Mouse (Mus musculus) lung, postnatal 0 days (tissue): ENCODE measurements around the gene Itga9.

Source experiments
- CTCF ChIP-seq: IDR thresholded peaks from 2 replicates; pipeline ENCODE4 v1.5.1; 2016; ENCODE audit warnings: antibody characterized with exemption, mild to moderate bottlenecking
- EP300 ChIP-seq: IDR thresholded peaks from 2 replicates; pipeline ENCODE4 v1.6.1; 2016; ENCODE audit warnings: antibody characterized with exemption, mild to moderate bottlenecking, control low read depth

GRCm38 (mm10) chr9:118737601-118738137 is 131.2 kb downstream of the Itga9 start:
- TF ChIP-seq EP300 (peak; percentile 74; the same call in 1 of the 2 replicates), CTCF (no peak)
